Mouse (Mus musculus): ENCODE data around the gene Syt8. TPM values are rescaled to one million over a fixed set of nuclear protein-coding genes. Genes with fewer than 3 reads are reported as not detected.

Gene Syt8
- total RNA-seq, 2 experiments from 2014 or later: not detected

- ATAC-seq (replicated peaks; ENCODE audit: low FRiP score, poor library complexity, severe bottlenecking): no peak
Observed at GRCm38 (mm10) chr7:142442081-142442907, 7.6 kb downstream of the Syt8 start.

DNA sequence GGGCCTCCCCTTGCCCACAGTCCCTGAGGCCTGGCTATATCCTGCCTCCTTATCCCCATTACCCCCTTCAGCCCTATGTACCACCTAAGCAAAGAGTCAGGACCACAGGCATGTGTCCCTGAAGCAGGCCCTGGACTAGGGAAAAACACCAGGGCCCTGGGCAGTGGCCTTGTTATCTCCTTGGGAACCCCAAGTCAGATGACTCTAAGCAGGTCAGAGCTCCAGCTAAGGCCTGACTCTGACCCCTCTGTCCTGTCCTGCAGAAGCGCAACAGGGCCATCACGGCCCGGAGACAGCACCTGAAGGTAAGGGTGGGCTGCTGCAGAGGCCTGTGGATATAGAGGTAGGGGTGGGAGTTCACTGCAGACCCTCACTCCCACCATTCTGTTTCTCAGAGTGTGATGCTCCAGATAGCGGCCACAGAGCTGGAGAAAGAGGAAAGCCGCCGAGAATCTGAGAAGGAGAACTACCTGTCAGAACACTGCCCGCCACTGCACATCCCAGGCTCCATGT lies 8.3 kb downstream of the Syt8 start:
- no peak for ATAC-seq (replicated peaks; ENCODE audit: low FRiP score, poor library complexity, severe bottlenecking)

- no peak for ATAC-seq (replicated peaks; ENCODE audit: low FRiP score, poor library complexity, severe bottlenecking)
Observed at GRCm38 (mm10) chr7:142443474-142443873, 8.8 kb downstream of the Syt8 start.

- no peak for ATAC-seq (replicated peaks; ENCODE audit: low FRiP score, poor library complexity, severe bottlenecking)
Observed at GRCm38 (mm10) chr7:142444171-142444570, 9.5 kb downstream of the Syt8 start.

DNA sequence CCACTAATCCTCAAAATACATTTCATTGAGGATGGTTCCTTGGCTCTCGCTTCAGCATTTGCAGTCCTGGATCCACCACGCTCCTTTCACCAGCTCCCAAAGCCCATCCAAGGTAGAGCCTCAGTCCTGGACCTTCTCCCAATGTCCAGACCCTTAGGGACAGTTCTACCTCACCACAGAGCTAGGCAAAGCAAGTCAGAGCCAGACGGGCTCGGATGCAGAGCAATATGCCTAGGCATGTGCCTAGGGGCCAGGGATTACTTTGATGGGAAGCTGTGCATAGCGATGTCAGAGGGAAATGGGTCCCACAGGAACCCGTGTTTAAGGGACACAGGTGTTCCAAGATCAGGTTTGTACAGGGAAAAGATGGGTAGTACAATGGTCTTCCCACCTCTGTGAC lies 10.7 kb downstream of the Syt8 start:
- ATAC-seq (replicated peaks; ENCODE audit: low FRiP score, poor library complexity, severe bottlenecking): no peak

GRCm38 (mm10) chr7:142446264-142446663 lies 11.6 kb downstream of the Syt8 start:
- no peak for ATAC-seq (replicated peaks; ENCODE audit: low FRiP score, poor library complexity, severe bottlenecking)

DNA sequence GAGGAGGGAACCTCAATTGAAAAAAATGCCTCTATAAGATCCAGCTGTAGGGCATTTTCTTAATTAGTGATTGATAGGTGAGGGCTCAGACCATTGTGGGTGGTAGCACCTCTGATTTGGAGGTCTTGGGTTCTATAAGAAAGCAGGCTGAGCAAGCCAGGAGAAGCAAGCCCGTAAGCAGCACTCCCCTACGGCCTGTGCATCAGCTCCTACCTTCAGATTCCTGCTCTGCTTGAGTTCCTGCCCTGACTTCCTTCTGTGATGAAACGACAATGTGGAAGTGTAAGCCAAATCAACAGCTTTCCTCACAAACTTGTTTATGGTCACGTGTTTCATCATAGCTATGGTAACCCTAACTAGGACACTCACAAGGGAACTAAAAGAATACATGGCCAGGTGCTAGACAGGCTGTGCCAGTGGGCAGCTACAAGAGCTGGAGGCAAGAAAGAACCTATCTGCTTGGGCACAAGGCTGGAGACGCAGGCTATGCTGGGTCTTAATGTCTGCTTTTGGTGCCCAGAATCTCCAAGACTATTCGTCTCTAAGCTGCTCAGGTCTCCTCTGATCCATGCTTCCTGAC lies 14.5 kb downstream of the Syt8 start:
- no peak for ATAC-seq (replicated peaks; ENCODE audit: low FRiP score, poor library complexity, severe bottlenecking)

GRCm38 (mm10) chr7:142454706-142455105 lies 20.1 kb downstream of the Syt8 start:
- no peak for ATAC-seq (replicated peaks; ENCODE audit: low FRiP score, poor library complexity, severe bottlenecking)

- ATAC-seq (replicated peaks; ENCODE audit: low FRiP score, poor library complexity, severe bottlenecking): no peak
Observed at GRCm38 (mm10) chr7:142455251-142455650, 20.6 kb downstream of the Syt8 start.

GRCm38 (mm10) chr7:142456806-142457205 lies 22.2 kb downstream of the Syt8 start:
- no peak for ATAC-seq (replicated peaks; ENCODE audit: low FRiP score, poor library complexity, severe bottlenecking)

DNA sequence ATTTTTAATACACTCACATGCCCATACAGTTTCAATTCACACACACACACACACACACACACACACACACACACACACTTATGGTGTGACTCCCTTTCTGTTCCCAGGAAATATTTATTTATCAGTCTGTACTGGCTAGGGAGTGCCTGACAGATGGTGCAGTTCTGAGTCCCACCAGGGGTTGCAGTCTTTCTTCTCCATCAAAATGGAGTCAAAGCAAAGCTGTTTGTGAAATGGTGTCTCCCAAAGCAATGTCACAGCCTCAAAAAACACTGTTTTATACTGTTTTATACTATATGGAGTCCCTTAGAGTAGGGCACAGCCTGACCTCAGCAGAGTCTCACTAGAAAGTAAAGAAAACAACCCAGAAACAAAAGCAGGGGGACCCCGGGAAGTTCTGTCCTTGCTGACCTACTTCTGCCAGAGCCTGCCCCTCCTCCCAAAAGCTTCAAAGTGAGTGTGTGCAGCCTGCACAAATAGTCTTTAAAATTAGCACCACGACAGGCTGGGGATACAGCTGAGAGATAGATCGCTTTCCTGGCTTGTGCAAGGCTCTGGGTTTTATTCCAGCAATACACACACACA lies 22.7 kb downstream of the Syt8 start:
- no peak for ATAC-seq (replicated peaks; ENCODE audit: low FRiP score, poor library complexity, severe bottlenecking)

DNA sequence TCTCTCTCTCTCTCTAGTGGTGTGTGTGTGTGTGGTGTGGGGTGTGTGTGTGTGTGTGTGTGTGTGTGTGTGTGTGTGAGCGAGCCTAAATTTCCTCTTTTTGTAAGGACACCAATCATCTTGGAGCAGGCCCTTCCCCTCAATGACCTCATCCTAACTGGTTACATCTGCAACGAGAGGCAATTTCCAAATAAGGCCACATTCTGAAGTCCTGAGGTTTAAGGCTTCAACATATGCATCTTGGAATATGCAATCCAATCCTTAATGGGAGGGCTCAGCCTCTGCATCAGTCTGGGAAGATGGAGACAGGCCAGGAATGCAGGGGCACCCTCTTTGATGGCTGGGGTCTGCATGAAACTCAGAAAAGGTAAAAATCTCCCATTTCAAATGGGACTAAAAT lies 23.4 kb downstream of the Syt8 start:
- no peak for ATAC-seq (replicated peaks; ENCODE audit: low FRiP score, poor library complexity, severe bottlenecking)

- ATAC-seq (replicated peaks; ENCODE audit: low FRiP score, poor library complexity, severe bottlenecking): no peak
Observed at GRCm38 (mm10) chr7:142458676-142459298, 24.1 kb downstream of the Syt8 start.

- ATAC-seq (replicated peaks; ENCODE audit: low FRiP score, poor library complexity, severe bottlenecking): no peak
Observed at GRCm38 (mm10) chr7:142459299-142459691, 24.6 kb downstream of the Syt8 start.

DNA sequence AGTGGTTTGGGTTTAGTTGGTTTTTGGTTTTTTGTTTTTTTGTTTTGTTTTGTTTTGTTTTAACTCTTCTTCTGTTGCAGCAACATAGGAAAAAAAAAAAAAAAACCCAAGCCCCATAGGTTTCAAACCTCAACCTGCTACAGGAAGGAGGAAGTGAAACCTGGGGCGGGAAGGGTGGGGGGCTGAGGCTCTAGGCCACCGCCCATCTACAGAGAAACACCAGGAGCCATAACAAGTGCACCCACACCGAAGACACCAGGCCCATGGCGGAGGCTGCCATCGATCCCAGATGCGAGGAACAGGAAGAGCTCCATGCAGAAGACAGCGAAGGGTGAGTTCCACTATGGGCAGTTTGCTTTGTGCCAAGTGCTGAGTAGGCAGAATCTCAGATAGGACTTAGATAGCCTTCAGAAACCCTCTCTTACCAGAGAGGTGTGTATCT lies 26.0 kb downstream of the Syt8 start, which contains the start of gene Lsp1:
Lsp1 (plus strand) TSS at position 174 of the 442 bp plus-strand sequence.
- ATAC-seq (replicated peaks; ENCODE audit: low FRiP score, poor library complexity, severe bottlenecking): no peak

DNA sequence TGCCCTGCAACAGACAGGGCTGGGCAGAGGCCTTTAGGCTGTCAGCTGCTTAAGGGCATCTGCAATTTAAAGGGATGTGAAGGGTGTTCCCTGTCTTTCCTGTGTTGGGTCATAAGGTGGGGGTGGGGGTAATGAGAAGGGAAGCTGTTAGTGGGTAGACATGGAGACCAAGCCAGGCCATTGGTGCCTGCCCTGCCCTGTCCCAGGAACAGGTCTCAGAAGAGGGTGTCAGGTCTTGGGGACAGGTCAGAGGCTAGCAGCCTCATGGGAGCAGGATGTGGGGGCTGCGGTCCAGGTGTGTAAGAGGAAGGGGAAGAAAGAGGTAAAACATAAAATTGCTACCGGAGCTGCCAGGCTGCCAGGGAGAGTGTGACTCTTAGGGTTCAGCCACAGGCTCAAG lies 26.8 kb downstream of the Syt8 start:
- no peak for ATAC-seq (replicated peaks; ENCODE audit: low FRiP score, poor library complexity, severe bottlenecking)

- no peak for ATAC-seq (replicated peaks; ENCODE audit: low FRiP score, poor library complexity, severe bottlenecking)
Observed at GRCm38 (mm10) chr7:142462190-142462589, 27.5 kb downstream of the Syt8 start.

- no peak for ATAC-seq (replicated peaks; ENCODE audit: low FRiP score, poor library complexity, severe bottlenecking)
Observed at GRCm38 (mm10) chr7:142462594-142463078, 28.0 kb downstream of the Syt8 start.

DNA sequence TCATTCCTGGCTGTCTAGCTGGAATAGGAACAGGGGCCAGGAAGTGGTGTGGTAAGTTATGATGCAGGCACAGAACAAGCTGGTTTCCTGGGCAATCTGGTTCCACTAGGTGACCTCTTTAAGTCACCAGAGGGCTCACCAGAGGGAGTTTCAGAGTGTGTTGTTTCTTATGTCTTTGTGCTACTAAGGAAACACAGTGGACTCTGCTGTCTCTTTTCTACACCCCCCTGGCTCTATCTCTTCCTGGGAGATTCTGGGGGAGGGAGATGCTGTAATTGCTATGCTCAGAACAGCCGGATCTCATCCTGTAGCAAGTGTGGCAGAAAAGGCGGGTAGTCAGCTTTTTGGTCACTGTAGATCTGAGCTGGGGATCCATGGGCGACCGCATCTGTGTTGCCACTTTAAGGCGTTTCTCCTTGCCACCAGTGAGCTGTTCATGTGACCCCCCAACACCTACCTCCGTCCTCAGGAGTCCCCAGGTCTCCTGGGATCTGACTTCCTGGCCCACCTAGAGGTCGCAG lies 35.6 kb downstream of the Syt8 start:
- ATAC-seq (replicated peaks; ENCODE audit: low FRiP score, poor library complexity, severe bottlenecking): no peak

DNA sequence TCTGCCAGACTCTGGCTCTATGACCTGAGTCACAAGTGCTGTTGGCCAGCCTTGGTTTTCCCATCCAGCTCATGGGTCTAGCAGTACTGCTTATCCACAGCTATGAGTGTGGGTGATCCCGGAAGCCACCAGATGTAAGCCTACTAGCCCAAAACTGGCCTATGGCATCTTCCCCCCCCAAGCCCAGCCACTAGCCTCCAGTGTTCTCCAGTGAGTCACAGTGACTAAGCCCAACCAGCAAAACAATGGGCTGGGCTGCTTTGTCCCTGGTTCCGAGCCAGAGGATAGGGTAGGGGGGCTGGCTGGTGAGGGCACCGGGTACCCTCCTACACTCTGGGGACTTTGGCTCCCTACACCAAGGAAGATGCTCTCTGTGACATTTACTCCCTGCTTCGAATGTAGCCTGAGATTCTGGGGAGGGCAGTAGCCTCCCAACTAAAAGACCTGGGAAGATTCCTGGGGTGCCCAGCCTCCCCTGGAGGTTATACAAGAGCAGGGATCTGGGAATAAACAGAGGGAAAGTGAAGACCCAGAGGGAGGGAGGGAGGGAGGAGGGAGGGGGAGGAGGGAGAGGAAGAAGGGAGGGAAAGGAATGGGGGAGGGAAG lies 36.3 kb downstream of the Syt8 start:
- ATAC-seq (replicated peaks; ENCODE audit: low FRiP score, poor library complexity, severe bottlenecking): no peak

Data from erythroid progenitor cell, adult 5-6 weeks (primary cell).